In genomic region chr1:167661123-167661522, GRCm38 (mm10) we compare ENCODE assay signal across 8 mouse cellular contexts. TPM values are rescaled to one million over a fixed set of nuclear protein-coding genes. Genes with fewer than 3 reads are reported as not detected.
DNase-seq lines count a peak whose midpoint lies in the region; ATAC-seq and TF ChIP-seq lines count a peak whose summit lies in the region.

No protein-coding gene starts in this region.

- no peak for TF ChIP-seq EP300 in liver, postnatal 0 days (IDR thresholded peaks at IDR 0.05; ENCODE audit: low read depth)

- no peak for ATAC-seq in liver, embryonic 11.5 days (replicated peaks; ENCODE audit: low FRiP score)
- no peak for ATAC-seq in liver, postnatal 0 days
- peak; percentile 89 for ATAC-seq in forebrain, embryonic 15.5 days (replicated peaks)
- ATAC-seq in midbrain, embryonic 13.5 days: peak; percentile 91

- intact Hi-C loops in left cerebral cortex, postnatal 25 days (cut with DNase I): no loop called here

- no peaks in the 10 kb centered on the region for H3K9me3 ChIP-seq in liver, embryonic 11.5 days (ENCODE audit: control insufficient read depth, low read length)
- no peaks in the 10 kb centered on the region for H3K9me3 ChIP-seq in liver, postnatal 0 days (ENCODE audit: low read length)
- no peaks in the 10 kb centered on the region for H3K9me3 ChIP-seq in forebrain, embryonic 15.5 days
- no peaks in the 10 kb centered on the region for H3K9me3 ChIP-seq in midbrain, embryonic 13.5 days

- H3K4me2 ChIP-seq in liver, embryonic 11.5 days: peak overlapping the region; percentile 40
- no peak overlapping the region for H3K4me2 ChIP-seq in liver, postnatal 0 days (ENCODE audit: low read depth, low read length)
- peak overlapping the region; percentile 63 for H3K4me2 ChIP-seq in forebrain, embryonic 15.5 days (replicated peaks)
- peak overlapping the region; percentile 55 for H3K4me2 ChIP-seq in midbrain, embryonic 13.5 days (replicated peaks)

- 3% methylated on average over 19 of the region's 19 CpGs for WGBS in liver, embryonic 11.5 days
- WGBS in liver, postnatal 0 days (ENCODE audit: insufficient replicate concordance): 4% methylated on average over 19 of the region's 19 CpGs
- 1% methylated on average over 19 of the region's 19 CpGs for WGBS in forebrain, embryonic 15.5 days
- 3% methylated on average over 19 of the region's 19 CpGs for WGBS in midbrain, embryonic 13.5 days

- H3K27me3 ChIP-seq in liver, embryonic 11.5 days (replicated peaks; ENCODE audit: control insufficient read depth, insufficient read depth, low read length): peaks cover 41% of the 10 kb centered on the region
- peaks cover 22% of the 10 kb centered on the region for H3K27me3 ChIP-seq in liver, postnatal 0 days (ENCODE audit: insufficient read depth, low read length)
- H3K27me3 ChIP-seq in forebrain, embryonic 15.5 days: peaks cover 10% of the 10 kb centered on the region; the same call in 1 of the 2 replicates
- H3K27me3 ChIP-seq in midbrain, embryonic 13.5 days: peaks cover 45% of the 10 kb centered on the region

- H3K36me3 ChIP-seq in liver, embryonic 11.5 days (ENCODE audit: control insufficient read depth, insufficient read depth, low read length): no peaks in the 10 kb centered on the region
- H3K36me3 ChIP-seq in liver, postnatal 0 days (replicated peaks; ENCODE audit: insufficient read depth, low read length): no peaks in the 10 kb centered on the region
- H3K36me3 ChIP-seq in forebrain, embryonic 15.5 days: no peaks in the 10 kb centered on the region
- H3K36me3 ChIP-seq in midbrain, embryonic 13.5 days: no peaks in the 10 kb centered on the region

- no peak overlapping the region for H3K9ac ChIP-seq in liver, embryonic 11.5 days (ENCODE audit: low read depth, low read length)
- no peak overlapping the region for H3K9ac ChIP-seq in liver, postnatal 0 days (replicated peaks)
- peak overlapping the region; percentile 11; the same call in 1 of the 2 replicates for H3K9ac ChIP-seq in forebrain, embryonic 15.5 days (replicated peaks)
- H3K9ac ChIP-seq in midbrain, embryonic 13.5 days (replicated peaks): peak overlapping the region; percentile 58

- no peaks in the 10 kb centered on the region for H3K4me1 ChIP-seq in liver, embryonic 11.5 days (replicated peaks; ENCODE audit: control insufficient read depth, insufficient read depth, low read length)
- H3K4me1 ChIP-seq in liver, postnatal 0 days (ENCODE audit: insufficient read depth): no peaks in the 10 kb centered on the region
- peaks cover 20% of the 10 kb centered on the region for H3K4me1 ChIP-seq in forebrain, embryonic 15.5 days
- H3K4me1 ChIP-seq in midbrain, embryonic 13.5 days (replicated peaks): peaks cover 13% of the 10 kb centered on the region

- no peak for DNase-seq in liver, embryonic 11.5 days (ENCODE audit: low spot score)
- DNase-seq in liver, postnatal 0 days: no peak
- DNase-seq in heart, postnatal 4 days: peak; percentile 29
- DNase-seq in thymus, postnatal 14 days: no peak
- DNase-seq in cerebellum, adult 11-12 months: no peak
- no peak for DNase-seq in left cerebral cortex, postnatal 25 days (ENCODE audit: low spot score in 2 of 2)

- TF ChIP-seq CTCF in liver, postnatal 0 days (IDR thresholded peaks at IDR 0.05; ENCODE audit: low read depth): no peak

- no peak overlapping the region for H3K27ac ChIP-seq in liver, embryonic 11.5 days (ENCODE audit: low read depth, low read length)
- no peak overlapping the region for H3K27ac ChIP-seq in liver, postnatal 0 days (ENCODE audit: low read depth)
- no peak overlapping the region for H3K27ac ChIP-seq in forebrain, embryonic 15.5 days (replicated peaks)
- H3K27ac ChIP-seq in midbrain, embryonic 13.5 days: no peak overlapping the region

- no peak overlapping the region for H3K4me3 ChIP-seq in liver, embryonic 11.5 days (ENCODE audit: low read depth, low read length)
- H3K4me3 ChIP-seq in liver, postnatal 0 days (ENCODE audit: low read depth, low read length): no peak overlapping the region
- H3K4me3 ChIP-seq in forebrain, embryonic 15.5 days: peak overlapping the region; percentile 35
- peak overlapping the region; percentile 30 for H3K4me3 ChIP-seq in midbrain, embryonic 13.5 days (replicated peaks)

RNA-seq across cellular contexts. Expression of gene Lmx1a, which starts 27.9 kb away (rescaled TPM):
- polyA plus RNA-seq in liver, embryonic 11.5 days (2014; fragmentation: Nextera tagmentation; extraction: Ambion mirVana): 2.6 and 2.7 TPM in 2 replicates
- not detected in 2 replicates for polyA plus RNA-seq in liver, postnatal 0 days (2015; fragmentation: Nextera tagmentation; extraction: Ambion mirVana)
- polyA plus RNA-seq in forebrain, embryonic 15.5 days (2015; fragmentation: Nextera tagmentation; extraction: Ambion mirVana): 2.6 and 3.7 TPM in 2 replicates
- not detected for total RNA-seq in heart, postnatal 4 days (2021)
- 15.0 and 19.6 TPM in 2 replicates for polyA plus RNA-seq in midbrain, embryonic 13.5 days (2015; fragmentation: Nextera tagmentation; extraction: Ambion mirVana)
- under 1 TPM in 1 of 2 experiments, not detected in 1; 0.28 TPM for total RNA-seq in left cerebral cortex, postnatal 25 days (2021)

Comparison
In these comparisons a context has a peak if more than half of its experiments do, and no peak if none do; other contexts are left out.
1. ATAC-seq: peak in forebrain, embryonic 15.5 days (single experiment) and midbrain, embryonic 13.5 days (single experiment); none in liver, embryonic 11.5 days (single experiment) and liver, postnatal 0 days (single experiment).
2. H3K4me3 ChIP-seq: peak in forebrain, embryonic 15.5 days (single experiment) and midbrain, embryonic 13.5 days (single experiment); none in liver, embryonic 11.5 days (single experiment) and liver, postnatal 0 days (single experiment).
3. H3K9ac ChIP-seq: peak in forebrain, embryonic 15.5 days (single experiment) and midbrain, embryonic 13.5 days (single experiment); none in liver, embryonic 11.5 days (single experiment) and liver, postnatal 0 days (single experiment).